Mouse (Mus musculus) heart, embryonic 16.5 days (tissue): ENCODE measurements around the gene C2cd2. TPM values are rescaled to one million over a fixed set of nuclear protein-coding genes. Genes with fewer than 3 reads are reported as not detected.

Experiments
- ATAC-seq: fragments of 200-750 bp; cut with Nextera tagmentation; replicated peaks from 2 replicates; pipeline ENCODE4 v1.8.0; 2017; ENCODE audit warnings: moderate number of reproducible peaks; ENCODE audit not compliant: insufficient read depth, low FRiP score; ENCODE audit errors: extremely low read depth
- H3K27ac ChIP-seq: fragments of 300-500 bp; sonication (generic); 2 replicates; pipeline ENCODE4 v1.5.1; 2014; ENCODE audit warnings: mild to moderate bottlenecking, low read length, control low read depth, moderate library complexity
- H3K27me3 ChIP-seq: fragments of 300-500 bp; sonication (generic); 2 replicates; pipeline ENCODE4 v1.6.1; 2014; ENCODE audit warnings: low read length, mixed read lengths; ENCODE audit not compliant: control insufficient read depth, insufficient read depth
- H3K36me3 ChIP-seq: fragments of 300-500 bp; sonication (generic); 2 replicates; pipeline ENCODE4 v1.6.1; 2014; ENCODE audit not compliant: control insufficient read depth, insufficient read depth
- H3K4me1 ChIP-seq: fragments of 300-500 bp; sonication (generic); 2 replicates; pipeline ENCODE4 v1.6.1; 2014; ENCODE audit warnings: low read length, mixed read lengths; ENCODE audit not compliant: control insufficient read depth, insufficient read depth
- H3K4me2 ChIP-seq: fragments of 300-500 bp; sonication (generic); 2 replicates; pipeline ENCODE4 v1.6.1; 2014; ENCODE audit warnings: low read depth, mild to moderate bottlenecking, control low read depth, low read length
- H3K4me3 ChIP-seq: fragments of 300-500 bp; sonication (generic); 2 replicates; pipeline ENCODE4 v1.5.1; 2014; ENCODE audit warnings: mild to moderate bottlenecking, control low read depth, low read length
- H3K9ac ChIP-seq: fragments of 300-500 bp; sonication (generic); 2 replicates; pipeline ENCODE4 v1.6.1; 2014; ENCODE audit warnings: low read length, control low read depth
- H3K9me3 ChIP-seq: fragments of 300-500 bp; sonication (generic); replicated peaks from 2 replicates; pipeline ENCODE4 v1.6.1; 2016; ENCODE audit warnings: low read length; ENCODE audit not compliant: control insufficient read depth
- WGBS: fragments of 180-500 bp; shearing (Covaris S2); extraction: QIAGEN DNeasy Blood & Tissue Kit; methylation state at CpG from one replicate; pipeline ENCODE4 v1.1.7; 2014; 5-methylcytosine and 5-hydroxymethylcytosine counted together
- polyA plus RNA-seq: library from polyadenylated mRNA; unstranded; fragments of >200 nt; fragmentation: Nextera tagmentation; extraction: Ambion mirVana; gene quantifications from 2 replicates; pipeline ENCODE4 v1.2.1, GENCODE M21; 2015

The C2cd2 gene
- polyA plus RNA-seq, 1 experiment from 2014 or later: 11.7 TPM

- WGBS: under 1% methylated on average over 77 of the region's 77 CpGs
- Histone ChIP-seq H3K36me3 (no peaks in the 10 kb centered on the region), H3K9me3 (no peaks in the 10 kb centered on the region), H3K27ac (peak overlapping the region; percentile 98), H3K9ac (peak overlapping the region; percentile 99), H3K4me1 (peaks cover 25% of the 10 kb centered on the region), H3K4me3 (peak overlapping the region; percentile 92), H3K27me3 (no peaks in the 10 kb centered on the region), H3K4me2 (peak overlapping the region; percentile 67)
- ATAC-seq: peak; percentile 92
These were observed 111.2 kb downstream of the C2cd2 start for GRCm38 (mm10) chr16:97851061-97851740.

GRCm38 (mm10) chr16:97850667-97851060, 111.7 kb downstream of the C2cd2 start:
- Histone ChIP-seq H3K4me3 (peak overlapping the region; percentile 92), H3K9me3 (no peaks in the 10 kb centered on the region), H3K27ac (peak overlapping the region; percentile 98), H3K4me2 (peak overlapping the region; percentile 67), H3K27me3 (no peaks in the 10 kb centered on the region), H3K36me3 (no peaks in the 10 kb centered on the region), H3K4me1 (peaks cover 25% of the 10 kb centered on the region), H3K9ac (peak overlapping the region; percentile 99)
- 1% methylated on average over 11 of the region's 11 CpGs for WGBS
- peak; percentile 37 for ATAC-seq

- no peaks in the 10 kb centered on the region for H3K36me3 ChIP-seq
- peaks cover 29% of the 10 kb centered on the region for H3K4me1 ChIP-seq
- no peak overlapping the region for H3K4me3 ChIP-seq
- H3K9me3 ChIP-seq: no peaks in the 10 kb centered on the region
- H3K27me3 ChIP-seq: no peaks in the 10 kb centered on the region
- WGBS: 68% methylated on average over 6 of the region's 6 CpGs
- no peak overlapping the region for H3K4me2 ChIP-seq
- no peak overlapping the region for H3K27ac ChIP-seq
- ATAC-seq: no peak
- no peak overlapping the region for H3K9ac ChIP-seq
These were observed 113.6 kb downstream of the C2cd2 start for GRCm38 (mm10) chr16:97848832-97849231.

- H3K27ac ChIP-seq: peak overlapping the region; percentile 32; the same call in 1 of the 2 replicates
- 0 out of 2 replicates have a peak, but pooled peaks have one; percentile 55 for ATAC-seq
- H3K4me3 ChIP-seq: no peak overlapping the region
- H3K9ac ChIP-seq: no peak overlapping the region
- peaks cover 3% of the 10 kb centered on the region; the same call in 1 of the 2 replicates for H3K36me3 ChIP-seq
- WGBS: 61% methylated on average over 12 of the region's 12 CpGs
- H3K9me3 ChIP-seq: no peaks in the 10 kb centered on the region
- H3K4me2 ChIP-seq: no peak overlapping the region
- peaks cover 20% of the 10 kb centered on the region for H3K4me1 ChIP-seq
- H3K27me3 ChIP-seq: no peaks in the 10 kb centered on the region
These were observed 117.1 kb downstream of the C2cd2 start for GRCm38 (mm10) chr16:97844967-97845937.

- Histone ChIP-seq H3K27ac (no peak overlapping the region), H3K9ac (no peak overlapping the region), H3K4me2 (no peak overlapping the region), H3K4me3 (no peak overlapping the region), H3K4me1 (no peaks in the 10 kb centered on the region), H3K36me3 (peaks cover 31% of the 10 kb centered on the region), H3K27me3 (no peaks in the 10 kb centered on the region), H3K9me3 (no peaks in the 10 kb centered on the region)
- WGBS: 86% methylated on average over 3 of the region's 3 CpGs
- ATAC-seq: no peak
These were observed 130.2 kb downstream of the C2cd2 start for GRCm38 (mm10) chr16:97832154-97832553.

- peaks cover 24% of the 10 kb centered on the region for H3K36me3 ChIP-seq
- 100% methylated on average over 1 of the region's 1 CpGs for WGBS
These were observed 134.2 kb downstream of the C2cd2 start for GRCm38 (mm10) chr16:97828207-97828606.

GRCm38 (mm10) chr16:97823311-97824007, 138.9 kb downstream of the C2cd2 start:
- no peaks in the 10 kb centered on the region for H3K27me3 ChIP-seq
- peaks cover 22% of the 10 kb centered on the region for H3K36me3 ChIP-seq
- H3K4me2 ChIP-seq: no peak overlapping the region
- H3K27ac ChIP-seq: no peak overlapping the region
- no peak overlapping the region for H3K9ac ChIP-seq
- ATAC-seq: no peak
- no peaks in the 10 kb centered on the region for H3K9me3 ChIP-seq
- H3K4me3 ChIP-seq: no peak overlapping the region
- WGBS: 93% methylated on average over 6 of the region's 6 CpGs
- no peaks in the 10 kb centered on the region for H3K4me1 ChIP-seq

More at GRCm38 (mm10) chr16:97828207-97828606, 134.2 kb downstream of the C2cd2 start:
- ATAC-seq: no peak
- no peaks in the 10 kb centered on the region for H3K9me3 ChIP-seq
- no peaks in the 10 kb centered on the region for H3K27me3 ChIP-seq
- no peak overlapping the region for H3K4me2 ChIP-seq
- no peak overlapping the region for H3K4me3 ChIP-seq
- no peak overlapping the region for H3K9ac ChIP-seq
- no peaks in the 10 kb centered on the region for H3K4me1 ChIP-seq
- H3K27ac ChIP-seq: no peak overlapping the region

GRCm38 (mm10) chr16:97819532-97819931, 142.9 kb downstream of the C2cd2 start:
- Histone ChIP-seq H3K36me3 (peaks cover 17% of the 10 kb centered on the region), H3K4me3 (no peak overlapping the region), H3K4me1 (no peaks in the 10 kb centered on the region), H3K4me2 (no peak overlapping the region), H3K27ac (peak overlapping the region; percentile 59), H3K27me3 (no peaks in the 10 kb centered on the region), H3K9ac (no peak overlapping the region), H3K9me3 (no peaks in the 10 kb centered on the region)
- 78% methylated on average over 4 of the region's 4 CpGs for WGBS
- ATAC-seq: peak; percentile 63
